Mouse (Mus musculus): ENCODE results near the gene Erbin. TPM values are rescaled to one million over a fixed set of nuclear protein-coding genes. Genes with fewer than 3 reads are reported as not detected.

Gene Erbin
- 23.6 and 23.7 TPM in 2 replicates for polyA plus RNA-seq (2016; fragmentation: Nextera tagmentation; extraction: Ambion mirVana)

DNA sequence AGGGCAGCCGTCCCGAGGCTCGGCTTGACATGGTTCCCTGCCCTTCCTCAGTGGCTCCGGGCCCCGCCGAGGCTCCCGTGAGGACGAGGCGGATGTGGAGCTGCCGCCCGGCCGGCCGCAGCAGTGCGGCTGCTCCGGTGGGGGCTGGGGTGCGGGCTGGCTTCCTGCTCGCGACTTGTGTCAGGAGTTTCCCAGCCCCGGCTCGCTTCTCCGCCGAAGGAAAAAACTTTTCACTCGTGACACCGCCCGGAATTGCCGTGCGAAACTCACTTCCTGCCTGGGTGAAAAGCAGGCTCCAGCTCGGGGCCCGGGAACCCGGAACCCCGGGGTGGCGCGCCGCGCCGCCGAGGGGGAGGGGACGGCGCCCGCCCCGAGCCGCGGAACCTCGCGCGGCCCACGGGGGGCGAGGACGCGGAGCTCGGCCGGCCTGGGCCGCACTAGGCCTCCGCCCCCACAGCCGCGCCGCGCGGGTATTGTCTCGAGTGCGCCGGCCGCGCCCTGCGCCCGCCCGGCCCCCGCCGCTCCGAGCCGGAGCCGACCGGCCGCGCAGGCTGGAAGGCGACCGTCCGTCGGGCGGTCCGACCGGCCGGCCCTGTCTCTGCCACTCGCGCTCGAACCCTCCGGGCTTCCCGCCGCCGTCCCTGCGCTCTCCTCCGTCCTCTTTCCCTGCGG, at the start of gene Erbin:
Gene Erbin, minus strand, starts transcription at position 254 of the 672 bp plus-strand sequence.
- Histone ChIP-seq H3K9me3 (replicated peaks) (no peaks in the 10 kb centered on the region), H3K9ac (peak within 1 kb of the TSS; percentile 98), H3K4me1 (peaks cover 18% of the 10 kb centered on the region), H3K27ac (peak within 1 kb of the TSS; percentile 100), H3K4me3 (peak within 1 kb of the TSS; percentile 94), H3K27me3 (0 out of 2 replicates have a peak, but pooled peaks cover 3% of the 10 kb centered on the region), H3K4me2 (replicated peaks) (peak within 1 kb of the TSS; percentile 68), H3K36me3 (no peaks in the 10 kb centered on the region)
- ATAC-seq (ENCODE audit: low FRiP score): peak; percentile 68
- 1% methylated on average over 72 of the region's 93 CpGs for WGBS

DNA sequence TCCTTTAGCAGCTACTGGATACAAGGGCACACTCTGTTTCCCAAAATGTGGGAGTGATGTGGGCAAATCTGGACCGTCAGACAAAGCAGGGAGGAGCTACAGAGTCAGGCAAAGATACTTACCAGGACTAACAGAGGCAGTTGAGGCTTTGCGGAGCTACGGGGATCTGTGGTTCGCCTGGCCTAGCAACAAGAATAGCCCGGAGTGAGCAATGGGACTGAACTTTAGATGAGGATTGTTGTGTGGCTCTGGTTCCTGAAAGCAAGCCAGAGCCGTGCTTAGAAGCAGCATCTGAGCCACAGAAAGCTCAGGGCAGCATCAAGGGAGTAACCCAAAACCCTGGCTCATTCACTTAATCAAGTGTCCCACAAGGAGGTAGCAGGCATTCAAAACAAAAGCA, 49.6 kb upstream of the Erbin start:
- no peak overlapping the region for H3K9ac ChIP-seq
- whole genome bisulfite sequencing: 69% methylated on average over 6 of the region's 6 CpGs
- H3K27me3 ChIP-seq: no peaks in the 10 kb centered on the region
- 0 out of 2 replicates have a peak, but pooled peaks cover 3% of the 10 kb centered on the region for H3K4me1 ChIP-seq
- H3K4me2 ChIP-seq (replicated peaks): no peak overlapping the region
- no peaks in the 10 kb centered on the region for H3K9me3 ChIP-seq (replicated peaks)
- no peaks in the 10 kb centered on the region for H3K36me3 ChIP-seq
- no peak overlapping the region for H3K4me3 ChIP-seq
- ATAC-seq (ENCODE audit: low FRiP score): no peak
- H3K27ac ChIP-seq: no peak overlapping the region

DNA sequence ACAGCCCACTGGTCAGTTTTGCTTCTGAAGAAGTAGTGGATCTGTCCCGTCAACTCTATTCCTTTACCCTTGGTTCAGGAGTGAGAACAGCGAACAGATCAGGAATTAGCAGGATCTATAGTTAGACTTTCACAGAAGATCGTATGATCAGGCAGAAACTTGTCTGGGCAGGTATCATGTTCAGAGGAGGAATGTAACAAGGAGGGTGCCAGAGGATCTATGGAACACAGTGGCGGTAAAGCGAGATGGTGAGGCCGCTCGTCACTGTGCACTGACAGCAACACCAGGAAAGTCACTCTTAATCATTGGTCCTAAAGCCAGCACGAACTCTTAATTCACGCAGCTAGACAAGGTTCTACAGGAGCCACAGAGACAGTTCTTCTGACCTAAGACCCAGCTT, 47.7 kb upstream of the Erbin start:
- WGBS: 91% methylated on average over 9 of the region's 9 CpGs
- Histone ChIP-seq H3K9me3 (replicated peaks) (no peaks in the 10 kb centered on the region), H3K27ac (no peak overlapping the region), H3K27me3 (no peaks in the 10 kb centered on the region), H3K36me3 (no peaks in the 10 kb centered on the region), H3K4me3 (no peak overlapping the region), H3K4me2 (replicated peaks) (no peak overlapping the region), H3K4me1 (0 out of 2 replicates have a peak, but pooled peaks cover 3% of the 10 kb centered on the region), H3K9ac (no peak overlapping the region)
- ATAC-seq (ENCODE audit: low FRiP score): no peak

GRCm38 (mm10) chr13:103966696-103967215, 46.4 kb upstream of the Erbin start:
- no peaks in the 10 kb centered on the region for H3K27me3 ChIP-seq
- no peak overlapping the region for H3K9ac ChIP-seq
- no peaks in the 10 kb centered on the region for H3K36me3 ChIP-seq
- no peak overlapping the region for H3K27ac ChIP-seq
- H3K4me2 ChIP-seq (replicated peaks): no peak overlapping the region
- H3K4me3 ChIP-seq: no peak overlapping the region
- WGBS: 80% methylated on average over 8 of the region's 8 CpGs
- H3K9me3 ChIP-seq (replicated peaks): no peaks in the 10 kb centered on the region
- no peak for ATAC-seq (ENCODE audit: low FRiP score)
- H3K4me1 ChIP-seq: 0 out of 2 replicates have a peak, but pooled peaks cover 3% of the 10 kb centered on the region

GRCm38 (mm10) chr13:103965187-103965586, 44.9 kb upstream of the Erbin start:
- 96% methylated on average over 2 of the region's 2 CpGs for WGBS
- Histone ChIP-seq H3K4me3 (no peak overlapping the region), H3K36me3 (no peaks in the 10 kb centered on the region)

GRCm38 (mm10) chr13:103963094-103963493, 42.8 kb upstream of the Erbin start:
- no peaks in the 10 kb centered on the region for H3K4me1 ChIP-seq
- no peak overlapping the region for H3K4me3 ChIP-seq
- H3K4me2 ChIP-seq (replicated peaks): no peak overlapping the region
- 73% methylated on average over 2 of the region's 2 CpGs for WGBS
- no peak overlapping the region for H3K27ac ChIP-seq
- ATAC-seq (ENCODE audit: low FRiP score): no peak
- no peaks in the 10 kb centered on the region for H3K9me3 ChIP-seq (replicated peaks)
- H3K27me3 ChIP-seq: no peaks in the 10 kb centered on the region
- H3K9ac ChIP-seq: no peak overlapping the region
- H3K36me3 ChIP-seq: no peaks in the 10 kb centered on the region

More at GRCm38 (mm10) chr13:103965187-103965586, 44.9 kb upstream of the Erbin start:
- H3K4me2 ChIP-seq (replicated peaks): no peak overlapping the region
- 0 out of 2 replicates have a peak, but pooled peaks cover 3% of the 10 kb centered on the region for H3K4me1 ChIP-seq
- no peak overlapping the region for H3K27ac ChIP-seq
- no peaks in the 10 kb centered on the region for H3K9me3 ChIP-seq (replicated peaks)
- ATAC-seq (ENCODE audit: low FRiP score): no peak
- no peaks in the 10 kb centered on the region for H3K27me3 ChIP-seq
- H3K9ac ChIP-seq: no peak overlapping the region

DNA sequence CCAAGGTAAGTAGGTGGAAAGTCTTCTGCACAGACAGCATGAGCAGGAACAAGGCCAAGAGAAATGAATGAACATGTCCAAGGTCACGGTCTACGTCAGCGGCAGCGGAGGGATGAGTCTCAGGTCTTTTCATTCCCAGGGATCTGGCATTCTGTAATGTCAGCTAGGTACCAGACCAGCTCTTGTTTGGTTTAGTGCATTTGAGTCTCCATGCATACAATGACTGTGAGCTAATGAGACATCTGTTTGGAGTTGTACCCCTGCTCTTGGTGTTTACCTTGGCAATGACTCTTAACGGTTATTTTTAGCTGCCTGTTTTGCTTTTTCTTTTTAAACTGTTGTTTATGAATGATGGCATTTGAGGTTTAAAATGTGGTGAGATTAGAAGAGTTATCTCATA, 39.5 kb upstream of the Erbin start:
- H3K9ac ChIP-seq: no peak overlapping the region
- H3K27me3 ChIP-seq: no peaks in the 10 kb centered on the region
- H3K36me3 ChIP-seq: no peaks in the 10 kb centered on the region
- no peak overlapping the region for H3K4me3 ChIP-seq
- no peaks in the 10 kb centered on the region for H3K4me1 ChIP-seq
- WGBS: 87% methylated on average over 5 of the region's 5 CpGs
- no peaks in the 10 kb centered on the region for H3K9me3 ChIP-seq (replicated peaks)
- no peak for ATAC-seq (ENCODE audit: low FRiP score)
- no peak overlapping the region for H3K4me2 ChIP-seq (replicated peaks)
- no peak overlapping the region for H3K27ac ChIP-seq

GRCm38 (mm10) chr13:103958607-103959123, 38.4 kb upstream of the Erbin start:
- Histone ChIP-seq H3K4me3 (no peak overlapping the region), H3K27ac (no peak overlapping the region), H3K4me2 (replicated peaks) (no peak overlapping the region), H3K9ac (no peak overlapping the region), H3K9me3 (replicated peaks) (no peaks in the 10 kb centered on the region), H3K27me3 (no peaks in the 10 kb centered on the region), H3K36me3 (no peaks in the 10 kb centered on the region), H3K4me1 (no peaks in the 10 kb centered on the region)
- ATAC-seq (ENCODE audit: low FRiP score): no peak
- 87% methylated on average over 9 of the region's 9 CpGs for WGBS

- ATAC-seq (ENCODE audit: low FRiP score): no peak
- H3K9ac ChIP-seq: no peak overlapping the region
- H3K27ac ChIP-seq: no peak overlapping the region
- no peak overlapping the region for H3K4me3 ChIP-seq
- H3K9me3 ChIP-seq (replicated peaks): no peaks in the 10 kb centered on the region
- no peak overlapping the region for H3K4me2 ChIP-seq (replicated peaks)
- no peaks in the 10 kb centered on the region for H3K27me3 ChIP-seq
- H3K4me1 ChIP-seq: no peaks in the 10 kb centered on the region
- WGBS: 67% methylated on average over 8 of the region's 8 CpGs
- no peaks in the 10 kb centered on the region for H3K36me3 ChIP-seq
These were observed 37.0 kb upstream of the Erbin start for GRCm38 (mm10) chr13:103957175-103957940.

DNA sequence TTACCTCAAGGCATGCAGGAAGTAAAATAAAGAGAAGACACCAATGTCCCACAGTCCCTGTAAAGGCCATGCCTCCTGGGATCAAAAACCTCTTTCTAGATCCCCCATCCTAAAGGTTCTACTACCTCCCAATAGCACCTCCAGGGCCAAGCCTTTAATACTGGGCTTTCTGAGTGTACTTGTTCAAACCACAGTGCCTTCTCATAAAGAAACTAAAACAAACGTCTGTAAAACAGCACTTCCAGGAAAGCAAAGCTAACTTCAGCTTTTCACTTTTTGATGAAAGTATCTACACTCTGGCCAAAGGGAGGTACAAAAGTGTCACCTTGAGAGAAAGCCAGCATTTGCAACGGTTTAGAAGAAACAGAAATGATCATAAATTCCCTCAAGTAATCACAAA, 35.3 kb upstream of the Erbin start:
- WGBS: 70% methylated on average over 2 of the region's 2 CpGs
- Histone ChIP-seq H3K4me3 (no peak overlapping the region), H3K9me3 (replicated peaks) (no peaks in the 10 kb centered on the region), H3K27me3 (no peaks in the 10 kb centered on the region), H3K36me3 (no peaks in the 10 kb centered on the region), H3K27ac (no peak overlapping the region), H3K4me1 (no peaks in the 10 kb centered on the region), H3K4me2 (replicated peaks) (no peak overlapping the region), H3K9ac (no peak overlapping the region)
- ATAC-seq (ENCODE audit: low FRiP score): no peak

DNA sequence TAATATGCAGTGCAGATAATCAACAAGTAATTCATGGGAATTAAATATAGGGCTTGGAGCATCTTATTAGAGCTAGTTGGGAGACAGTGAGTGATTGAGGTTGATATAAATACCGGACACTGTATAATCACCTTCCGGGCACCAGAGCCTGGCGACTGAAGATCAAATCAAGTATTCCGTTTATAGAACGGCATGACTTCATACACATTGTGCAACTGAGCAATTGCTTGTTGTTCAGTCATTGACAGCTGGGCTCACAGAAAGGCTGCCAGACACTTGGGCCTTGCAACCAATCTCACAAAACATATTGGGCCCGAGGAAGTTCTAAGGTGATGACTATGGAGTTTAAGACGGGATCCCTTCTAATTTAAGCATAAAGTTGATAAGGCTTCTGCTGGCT, 31.1 kb upstream of the Erbin start:
- H3K9ac ChIP-seq: no peak overlapping the region
- 92% methylated on average over 7 of the region's 7 CpGs for WGBS
- H3K9me3 ChIP-seq (replicated peaks): no peaks in the 10 kb centered on the region
- H3K27me3 ChIP-seq: no peaks in the 10 kb centered on the region
- H3K4me3 ChIP-seq: no peak overlapping the region
- no peaks in the 10 kb centered on the region for H3K4me1 ChIP-seq
- no peak overlapping the region for H3K4me2 ChIP-seq (replicated peaks)
- H3K27ac ChIP-seq: no peak overlapping the region
- H3K36me3 ChIP-seq: no peaks in the 10 kb centered on the region
- ATAC-seq (ENCODE audit: low FRiP score): no peak

- H3K9ac ChIP-seq: no peak overlapping the region
- no peak for ATAC-seq (ENCODE audit: low FRiP score)
- H3K9me3 ChIP-seq (replicated peaks): no peaks in the 10 kb centered on the region
- H3K27me3 ChIP-seq: no peaks in the 10 kb centered on the region
- H3K4me3 ChIP-seq: no peak overlapping the region
- H3K36me3 ChIP-seq: no peaks in the 10 kb centered on the region
- WGBS: 94% methylated on average over 2 of the region's 2 CpGs
- H3K27ac ChIP-seq: no peak overlapping the region
- no peaks in the 10 kb centered on the region for H3K4me1 ChIP-seq
- H3K4me2 ChIP-seq (replicated peaks): no peak overlapping the region
These were observed 20.5 kb upstream of the Erbin start for GRCm38 (mm10) chr13:103940796-103941195.
